Mouse (Mus musculus): ENCODE data around the gene St13.

DNA sequence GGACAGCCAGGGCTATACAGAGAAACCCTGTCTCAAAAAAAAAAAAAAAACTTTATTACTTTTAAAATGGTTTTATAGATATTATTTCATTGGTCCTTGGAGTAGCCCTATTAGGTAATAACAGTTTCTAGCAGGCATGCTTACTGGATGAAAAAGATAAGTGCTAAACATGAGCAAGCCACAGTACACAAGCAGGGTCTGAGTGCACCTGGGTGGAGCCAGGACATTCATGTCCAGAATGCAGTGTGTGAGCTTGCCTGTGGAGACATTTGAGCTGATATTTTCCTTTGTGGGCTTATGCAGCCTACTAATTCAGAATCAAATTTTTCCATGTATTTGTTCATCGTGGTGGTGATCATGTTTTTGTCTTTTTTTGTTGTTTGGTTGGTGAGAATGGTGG, 38.5 kb upstream of the St13 start:
- TF ChIP-seq EP300 (IDR thresholded peaks at IDR 0.05; ENCODE audit: low read depth), result no peak
- TF ChIP-seq CTCF (IDR thresholded peaks at IDR 0.05; ENCODE audit: low read depth), result no peak

Measured in liver, postnatal 0 days (tissue).